Mouse (Mus musculus) left cerebral cortex, adult 2 months (tissue): ENCODE data around the gene Tspan18. TPM values are rescaled to one million over a fixed set of nuclear protein-coding genes. Genes with fewer than 3 reads are reported as not detected.

Source experiments
- DNase-seq, 2 experiments: peaks; one replicate each; pipeline ENCODE4 v3.0.0; 2021 to 2022; ENCODE audit warnings: low spot score in 2 of 2, mixed read lengths in 1 of 2; ENCODE audit errors: extremely low spot score in 1 of 2
- H3K27ac ChIP-seq: fragments of 200-600 bp; 2 replicates; pipeline ENCODE4 v1.8.1; 2022
- H3K4me3 ChIP-seq: fragments of 200-600 bp; 2 replicates; pipeline ENCODE4 v1.8.1; 2022
- CTCF ChIP-seq: fragments of 200-600 bp; IDR thresholded peaks from 2 replicates; pipeline ENCODE4 v1.8.1; 2022; ENCODE audit warnings: antibody characterized with exemption, mild to moderate bottlenecking, moderate library complexity
- intact Hi-C: fragments of 180-260 bp; cut with DNase I; formaldehyde crosslinking; loops from one replicate; pipeline ENCODE4 v1.15.1; 2025
- total RNA-seq, 2 experiments: library from RNA; stranded (reverse); gene quantifications; 2 replicates each; pipeline ENCODE4 v1.2.3; 2021

Tspan18 gene
- total RNA-seq, 2 experiments from 2014 or later = 1.5 to 3.0 TPM

DNA sequence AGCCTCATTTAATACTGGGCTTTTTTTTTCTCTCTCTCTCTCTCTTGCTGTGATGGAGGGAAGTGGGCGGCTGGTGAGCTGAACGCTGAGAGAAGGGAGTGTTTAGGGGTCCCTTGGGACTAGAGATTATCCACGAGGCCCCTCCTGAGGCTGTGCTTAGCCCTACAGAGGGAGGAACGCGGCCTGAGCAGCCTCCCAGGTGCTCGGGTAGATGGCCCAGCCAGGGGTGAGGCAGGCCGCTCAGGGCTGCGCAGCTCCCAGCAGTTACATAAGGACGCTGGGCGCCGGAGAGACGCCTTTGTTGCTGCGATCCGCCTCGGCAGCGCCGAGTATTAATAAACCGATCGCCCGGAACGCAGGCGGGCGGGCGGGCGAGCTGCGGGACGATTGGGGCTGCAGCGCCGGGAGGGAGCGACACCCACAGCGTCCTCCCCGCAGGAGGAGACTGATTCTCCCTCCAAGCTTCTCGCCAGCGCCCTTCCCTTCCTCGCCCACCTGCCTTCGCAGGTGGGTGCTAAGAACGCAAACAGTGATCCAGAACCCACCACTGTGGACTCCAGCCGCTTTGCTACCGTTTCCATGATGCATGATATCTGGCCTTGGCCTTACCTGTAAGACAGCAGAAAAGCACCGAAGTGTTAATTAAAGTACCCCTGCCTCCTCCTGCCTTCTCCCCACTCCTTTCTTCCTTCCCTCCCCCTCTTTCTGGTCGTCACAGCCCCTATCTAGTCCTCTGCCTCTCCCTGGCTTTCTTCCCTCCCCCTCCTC is 154.0 kb downstream of the Tspan18 start:
- intact Hi-C loops = no loop called here
- peak; percentile 75 to 78 for DNase-seq
- TF ChIP-seq CTCF = no peak
- Histone ChIP-seq H3K4me3 (peak overlapping the region; percentile 31), H3K27ac (peak overlapping the region; percentile 89)

DNA sequence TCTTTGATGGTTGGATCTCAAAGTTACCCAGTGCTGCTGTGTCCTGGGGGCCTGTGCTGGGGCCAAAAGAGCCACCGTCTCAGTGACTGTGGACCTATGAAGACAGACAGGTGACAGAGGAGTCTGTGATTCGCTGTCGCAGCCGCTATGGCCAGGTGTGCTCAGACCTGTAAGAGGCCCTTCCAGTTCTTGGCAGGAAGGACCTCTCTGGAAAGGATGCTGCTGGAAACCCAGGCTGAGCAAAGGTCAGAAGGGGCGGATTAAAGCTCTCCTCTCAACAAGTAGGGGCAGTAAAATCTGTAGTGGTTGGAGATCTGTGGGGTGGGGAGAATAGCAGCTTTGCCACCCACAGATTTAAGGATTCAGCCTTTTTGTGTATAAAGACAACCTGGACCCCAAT is 154.7 kb downstream of the Tspan18 start:
- H3K27ac ChIP-seq = peak overlapping the region; percentile 89

DNA sequence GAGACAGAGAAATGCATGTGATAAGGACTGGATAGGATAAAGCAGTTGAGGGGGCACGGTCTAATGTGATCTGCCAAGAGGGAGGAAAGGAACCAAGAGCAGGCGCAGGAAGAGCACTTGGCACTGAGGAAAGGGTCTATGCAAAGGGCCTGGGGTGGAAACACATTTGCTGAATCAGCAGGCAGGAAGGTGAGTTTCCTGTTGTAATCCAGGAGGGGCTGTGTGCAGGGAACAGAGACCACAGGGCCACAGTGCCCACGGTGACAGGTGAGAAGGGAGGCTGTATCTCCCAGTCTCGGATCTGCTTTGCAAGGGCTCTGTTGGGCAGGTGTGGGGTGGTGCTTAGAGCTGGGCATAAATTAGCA is 156.0 kb downstream of the Tspan18 start:
- no peak for TF ChIP-seq CTCF
- intact Hi-C loops = no loop called here
- DNase-seq = no peak
- no peak overlapping the region for H3K27ac ChIP-seq
- no peak overlapping the region for H3K4me3 ChIP-seq

More for the DNA sequence above, 154.7 kb downstream of the Tspan18 start:
- no peak for TF ChIP-seq CTCF
- DNase-seq = no peak
- no peak overlapping the region; the same call in 1 of the 2 replicates for H3K4me3 ChIP-seq
- intact Hi-C loops = no loop called here

DNA sequence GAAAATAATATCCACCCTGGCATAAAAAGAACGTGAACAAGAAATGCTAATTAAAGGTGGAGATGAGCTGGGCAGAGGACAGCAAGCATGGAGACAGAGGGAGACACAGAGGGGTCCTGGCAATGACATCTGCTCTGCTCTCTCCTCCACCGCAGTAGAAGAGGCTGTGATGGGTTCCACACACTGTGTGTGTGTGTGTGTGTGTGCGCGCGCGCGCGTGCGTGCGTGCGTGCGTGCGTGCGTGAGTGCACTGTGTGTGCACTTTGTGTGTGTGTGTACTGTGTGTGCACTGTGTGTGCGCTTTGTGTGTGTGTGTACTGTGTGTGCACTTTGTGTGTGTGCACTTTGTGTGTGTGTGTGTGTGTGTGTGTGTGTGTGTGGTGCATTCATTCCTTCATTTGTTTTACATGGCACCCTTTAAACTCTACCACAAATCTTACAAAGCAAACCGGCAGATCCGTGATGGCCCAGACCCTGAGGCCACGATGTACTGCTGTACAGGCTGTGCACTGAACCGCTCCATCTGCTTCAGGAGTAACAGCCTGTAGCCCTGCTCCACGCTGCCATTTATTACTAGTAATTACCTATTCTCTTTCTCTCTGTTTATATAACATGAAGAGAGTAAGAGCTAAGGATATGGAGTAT is 156.5 kb downstream of the Tspan18 start:
- Histone ChIP-seq H3K4me3 (no peak overlapping the region), H3K27ac (no peak overlapping the region)
- TF ChIP-seq CTCF = no peak
- intact Hi-C loops = no loop called here
- no peak for DNase-seq

DNA sequence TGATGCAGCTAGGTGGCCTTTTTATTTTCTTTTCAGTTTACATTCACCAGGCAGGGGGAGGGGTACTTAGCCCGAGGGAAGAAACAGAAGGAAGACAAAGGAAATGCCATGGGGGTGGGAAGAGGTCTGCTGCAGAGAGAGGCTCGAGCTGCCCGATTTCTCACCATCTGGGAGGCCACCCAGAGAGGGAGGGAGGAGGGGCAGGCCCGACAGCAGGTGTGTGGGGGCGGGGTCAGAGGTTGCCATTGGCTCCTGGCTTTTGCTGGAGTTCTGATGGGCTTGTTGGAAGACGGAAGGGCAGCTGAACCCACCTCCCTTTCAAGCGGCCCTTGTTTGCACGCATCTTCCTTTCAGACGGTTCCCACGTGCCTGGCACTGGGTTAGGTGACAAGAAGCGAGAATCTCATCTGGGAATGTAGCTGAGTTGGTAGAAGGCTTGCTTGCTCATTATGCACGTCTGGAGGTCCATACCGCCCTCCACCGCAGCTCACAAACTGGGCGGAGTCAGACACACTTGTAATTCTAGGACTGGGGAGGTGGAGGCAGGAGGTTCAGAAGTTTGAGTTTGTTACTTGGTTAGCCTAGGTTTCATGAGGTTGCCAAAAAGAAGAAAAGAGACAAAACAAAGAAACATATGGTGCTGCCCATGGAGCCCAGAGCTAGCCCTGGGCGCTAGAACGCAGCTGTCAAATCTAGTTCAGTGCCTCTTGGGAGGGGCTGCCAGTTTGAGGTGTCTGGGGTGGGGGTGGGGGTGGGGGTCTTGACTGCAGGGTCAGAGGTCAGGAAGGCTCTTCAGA is 157.2 kb downstream of the Tspan18 start:
- no peak for DNase-seq
- no peak overlapping the region for H3K27ac ChIP-seq
- intact Hi-C loops = no loop called here
- no peak for TF ChIP-seq CTCF
- no peak overlapping the region for H3K4me3 ChIP-seq

DNA sequence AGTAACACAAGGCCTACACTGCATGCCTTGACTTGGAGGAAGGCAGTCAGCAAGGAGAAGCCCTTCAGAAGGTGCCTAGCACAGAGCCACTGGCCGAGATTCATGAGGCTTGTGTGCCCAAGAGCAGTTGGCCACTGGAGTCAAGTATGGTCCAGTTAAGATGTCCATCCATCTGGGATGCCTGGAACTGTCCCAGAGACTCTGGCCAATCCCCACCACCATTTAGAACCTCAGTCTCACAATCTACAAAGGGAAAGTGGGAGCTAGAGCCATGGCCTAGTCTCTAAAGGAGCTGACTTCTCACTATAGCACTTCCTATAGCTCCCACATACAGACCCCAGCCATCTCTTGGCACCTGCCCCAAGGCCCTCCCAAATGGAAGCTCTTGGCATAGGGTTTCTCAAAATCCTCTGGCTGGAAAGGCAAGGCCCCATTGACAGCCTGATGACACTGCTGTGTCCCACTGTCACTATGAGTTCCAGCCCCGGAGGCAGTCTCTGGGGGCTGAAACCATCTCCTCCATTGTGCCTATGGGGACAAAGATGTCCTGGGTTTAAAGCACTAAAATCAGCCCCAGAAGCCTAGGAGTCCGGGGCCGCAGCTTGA is 158.0 kb downstream of the Tspan18 start:
- H3K27ac ChIP-seq = no peak overlapping the region
- intact Hi-C loops = no loop called here
- no peak overlapping the region for H3K4me3 ChIP-seq

DNA sequence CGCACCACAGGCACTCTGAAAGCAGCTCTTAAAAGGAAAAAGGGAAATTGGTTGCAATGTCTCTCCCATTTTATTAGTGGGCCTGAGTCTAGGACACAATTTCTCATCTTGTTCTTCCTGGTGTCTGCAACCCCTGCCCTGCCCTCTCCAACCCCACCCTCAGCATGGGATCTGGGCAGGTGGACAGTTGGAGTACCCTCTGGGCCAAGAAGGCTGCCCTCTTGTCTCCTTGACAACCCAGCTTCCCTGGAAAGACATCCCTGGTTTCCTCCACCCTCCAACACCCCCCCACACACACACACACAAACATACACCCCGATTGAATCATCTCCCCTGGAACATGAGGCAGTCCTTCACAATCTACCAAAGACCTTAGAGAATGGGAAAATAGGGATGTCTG is 158.6 kb downstream of the Tspan18 start:
- Histone ChIP-seq H3K27ac (no peak overlapping the region), H3K4me3 (no peak overlapping the region)
- no peak for DNase-seq
- intact Hi-C loops = no loop called here
- no peak for TF ChIP-seq CTCF

More for the DNA sequence above, 158.0 kb downstream of the Tspan18 start:
- no peak for DNase-seq
- TF ChIP-seq CTCF = no peak

DNA sequence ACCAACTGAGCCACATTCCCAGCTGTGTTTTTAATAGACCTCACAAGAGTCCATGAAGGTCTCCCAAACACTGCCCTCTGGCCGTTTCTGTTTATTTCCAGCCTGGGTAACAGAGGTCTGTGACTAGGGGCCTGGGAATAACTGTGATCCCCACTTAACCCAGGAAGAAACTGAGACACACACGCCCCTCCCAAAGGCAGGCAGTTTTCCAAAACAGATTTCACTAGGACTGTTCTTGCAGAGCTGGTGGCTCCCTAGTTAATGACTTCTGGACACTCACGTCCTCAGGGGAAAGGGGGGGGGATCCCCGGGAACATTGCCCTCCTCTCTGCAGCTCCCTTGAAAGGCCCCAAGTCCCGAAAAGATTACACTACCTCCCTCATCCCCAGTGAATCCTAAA is 159.0 kb downstream of the Tspan18 start:
- no peak for DNase-seq
- Histone ChIP-seq H3K4me3 (no peak overlapping the region), H3K27ac (no peak overlapping the region)
- no peak for TF ChIP-seq CTCF
- intact Hi-C loops = no loop called here

DNA sequence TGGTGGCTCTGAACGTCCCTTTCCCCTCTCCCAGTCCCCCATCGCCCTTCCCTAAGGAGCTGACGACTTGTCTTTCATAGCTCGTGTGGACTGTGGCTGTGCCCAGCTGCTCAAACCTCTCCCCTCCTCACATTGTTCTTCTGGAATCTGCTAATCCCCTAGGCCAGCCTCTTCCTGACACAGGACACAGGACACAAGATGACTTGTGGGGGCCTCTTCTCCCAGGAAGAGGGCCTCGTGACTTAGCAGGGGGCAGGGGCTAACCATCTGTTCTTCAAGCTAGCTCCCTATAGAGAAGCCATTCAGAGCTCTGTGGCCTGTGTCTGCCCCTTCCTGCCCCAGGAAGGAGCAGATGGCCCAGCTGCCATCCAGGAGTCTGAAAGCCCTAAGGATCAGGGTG is 160.1 kb downstream of the Tspan18 start:
- H3K27ac ChIP-seq = no peak overlapping the region
- intact Hi-C loops = no loop called here
- DNase-seq = no peak
- no peak overlapping the region for H3K4me3 ChIP-seq
- TF ChIP-seq CTCF = no peak

DNA sequence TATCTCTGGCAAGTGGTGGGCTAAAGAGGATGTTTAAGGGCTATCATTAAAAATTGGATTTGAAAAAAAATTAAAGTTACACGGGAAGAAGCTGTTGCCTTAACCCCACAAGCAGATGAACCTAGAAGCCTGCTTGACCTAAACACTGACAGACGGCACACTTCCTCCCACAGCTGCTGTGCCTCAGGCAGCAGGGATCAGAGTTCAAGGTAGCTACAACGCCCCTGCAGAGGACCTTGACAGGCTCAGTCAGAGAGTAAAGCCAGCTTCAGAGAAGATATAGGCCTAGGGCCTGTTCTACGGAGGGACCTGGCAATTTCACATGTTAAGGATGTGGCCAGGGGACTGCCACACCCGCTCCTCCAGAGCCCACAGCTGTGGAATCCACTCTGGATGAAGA is 161.8 kb downstream of the Tspan18 start:
- no peak overlapping the region for H3K4me3 ChIP-seq
- intact Hi-C loops = no loop called here
- H3K27ac ChIP-seq = no peak overlapping the region
- DNase-seq = no peak
- no peak for TF ChIP-seq CTCF

DNA sequence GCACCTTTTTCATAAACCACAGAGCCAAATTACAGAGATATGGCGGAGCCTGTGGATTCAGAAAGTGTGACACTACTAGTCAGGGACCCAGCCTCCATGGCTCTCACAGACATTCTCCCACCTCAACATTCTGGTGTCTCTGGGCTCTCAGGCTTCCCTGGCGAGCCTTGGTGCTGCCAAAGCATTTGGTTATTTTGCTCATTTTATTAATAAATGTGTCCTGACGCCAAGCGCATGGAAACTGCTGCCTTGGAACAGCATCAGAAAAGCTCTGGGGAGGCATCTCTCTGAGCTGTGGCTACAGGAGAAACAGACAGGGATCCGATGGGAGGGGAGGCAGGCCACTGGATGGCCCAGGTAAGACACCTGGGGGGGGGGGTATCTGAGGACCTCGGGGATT is 162.4 kb downstream of the Tspan18 start:
- H3K27ac ChIP-seq = no peak overlapping the region; the same call in 1 of the 2 replicates
- DNase-seq = no peak
- no peak overlapping the region for H3K4me3 ChIP-seq
- TF ChIP-seq CTCF = no peak
- intact Hi-C loops = no loop called here

DNA sequence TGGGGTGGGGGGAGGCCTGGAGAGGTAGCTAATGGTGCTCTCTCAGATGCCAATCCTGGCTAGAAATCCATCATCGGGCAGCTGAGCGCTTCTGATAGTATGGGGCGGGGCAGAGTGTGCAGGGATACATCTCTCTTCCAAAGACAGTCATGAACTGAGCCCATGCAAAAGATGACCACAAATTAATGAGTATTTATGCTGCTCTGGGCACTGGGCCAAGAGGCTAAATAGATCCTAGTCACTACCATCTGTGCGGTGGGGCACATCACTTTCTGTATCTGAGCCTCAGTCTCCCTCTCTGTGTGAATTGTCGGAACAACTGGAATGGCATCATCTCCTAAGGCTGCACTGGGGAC is 163.5 kb downstream of the Tspan18 start:
- Histone ChIP-seq H3K4me3 (no peak overlapping the region), H3K27ac (0 out of 2 replicates have a peak overlapping the region, but pooled peaks have one; percentile 36)
- intact Hi-C loops = no loop called here
- no peak for DNase-seq
- TF ChIP-seq CTCF = no peak
